Mouse (Mus musculus) layer of hippocampus, adult 9-11 months (tissue): ENCODE results near the gene Pptc7.
A peak's percentile ranks its signal among the peaks of the same experiment; 100 is the strongest.

Experiments
- DNase-seq: peaks from one replicate; pipeline ENCODE4 v3.0.0; 2022

Pptc7 gene

DNA sequence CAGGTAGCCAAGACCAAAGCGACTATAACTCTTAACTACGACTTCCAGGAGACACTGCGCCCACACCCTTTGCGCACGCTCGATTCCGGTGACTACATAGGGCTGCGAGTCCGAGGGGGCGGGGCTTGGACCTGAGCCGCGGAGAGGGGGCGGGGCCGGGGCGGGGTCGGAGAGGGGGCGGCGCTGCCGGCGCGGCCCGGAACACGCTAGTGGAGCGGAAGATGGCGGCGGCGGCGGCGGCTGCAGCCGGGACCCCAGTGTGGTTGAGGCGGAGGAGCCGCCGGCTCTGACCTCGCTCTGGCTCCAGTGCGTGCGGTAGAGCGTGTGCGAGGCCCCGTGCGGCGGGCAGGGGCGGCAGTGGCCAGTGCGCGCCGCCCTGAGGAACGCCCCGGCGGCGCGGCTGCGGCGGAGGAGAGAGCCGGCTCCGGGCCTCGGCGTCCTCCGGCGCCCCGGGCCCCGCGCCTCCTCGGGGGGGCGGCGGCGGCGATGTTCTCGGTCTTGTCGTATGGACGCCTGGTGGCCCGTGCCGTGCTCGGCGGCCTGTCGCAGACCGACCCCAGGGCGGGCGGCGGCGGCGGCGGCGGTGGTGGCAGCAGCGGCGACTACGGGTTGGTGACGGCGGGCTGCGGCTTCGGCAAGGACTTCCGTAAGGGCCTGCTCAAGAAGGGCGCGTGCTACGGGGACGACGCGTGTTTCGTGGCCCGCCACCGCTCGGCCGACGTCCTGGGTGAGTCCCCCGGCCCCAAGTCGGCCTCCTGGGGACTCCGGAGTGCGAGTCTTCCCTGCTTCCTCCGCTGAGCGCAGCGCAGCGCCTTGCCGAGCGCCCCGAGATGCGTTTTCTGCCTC is at the start of gene Pptc7:
TSS of gene Pptc7 (plus strand) at position 183 of the 846 bp plus-strand sequence.
- DNase-seq = peak; percentile 93

DNA sequence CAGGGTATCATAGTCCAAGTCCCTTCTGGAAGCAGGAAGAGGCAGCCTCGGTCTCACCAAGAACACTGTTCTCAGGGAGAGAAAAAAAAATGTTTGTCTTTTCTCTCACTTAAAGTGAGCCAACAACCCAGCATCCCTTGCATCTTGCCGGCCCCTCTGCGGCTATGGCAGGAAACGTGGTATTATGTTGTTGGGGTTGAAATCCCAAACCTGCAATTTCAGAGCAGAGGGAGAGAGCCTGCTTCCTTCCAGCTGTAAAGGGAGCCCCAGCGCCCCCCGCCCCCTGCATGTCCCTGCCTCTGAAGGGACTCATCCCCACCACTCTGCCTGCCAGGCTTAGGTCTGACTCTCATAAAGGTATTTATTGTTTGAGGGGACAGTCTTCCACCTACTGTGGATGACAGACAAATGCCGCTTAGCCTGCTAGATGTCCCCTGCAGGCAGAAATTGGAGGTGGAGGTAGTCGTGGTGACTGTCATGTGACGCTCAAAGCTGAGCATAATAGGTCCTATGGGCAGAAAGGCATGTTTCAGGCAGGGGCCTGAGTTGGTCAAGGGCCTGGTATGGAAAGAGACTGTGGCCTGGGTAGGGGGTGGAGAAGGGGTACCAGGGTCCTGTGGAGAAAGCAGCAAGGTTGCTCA is 48.8 kb upstream of the Pptc7 start:
- DNase-seq = no peak

DNA sequence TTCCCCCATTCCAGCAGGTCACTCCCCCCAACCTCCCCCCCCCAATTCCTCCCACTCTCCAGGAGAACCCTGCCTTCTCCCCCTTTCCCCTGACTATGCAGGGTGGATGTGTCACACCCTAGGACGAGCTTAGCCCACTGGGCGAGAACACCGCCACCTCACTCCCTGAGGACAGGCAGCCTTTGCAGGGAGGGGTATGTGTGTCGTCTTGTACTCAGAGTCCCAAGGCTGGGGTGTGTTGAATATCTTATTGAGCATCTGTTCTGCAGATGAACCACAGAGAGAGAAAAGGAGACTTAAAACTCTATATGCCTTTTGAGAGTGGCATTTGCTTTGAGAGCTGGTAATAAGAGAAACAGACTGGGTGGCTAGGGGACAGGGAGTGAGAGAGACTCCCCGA is 47.0 kb upstream of the Pptc7 start:
- DNase-seq = no peak

DNA sequence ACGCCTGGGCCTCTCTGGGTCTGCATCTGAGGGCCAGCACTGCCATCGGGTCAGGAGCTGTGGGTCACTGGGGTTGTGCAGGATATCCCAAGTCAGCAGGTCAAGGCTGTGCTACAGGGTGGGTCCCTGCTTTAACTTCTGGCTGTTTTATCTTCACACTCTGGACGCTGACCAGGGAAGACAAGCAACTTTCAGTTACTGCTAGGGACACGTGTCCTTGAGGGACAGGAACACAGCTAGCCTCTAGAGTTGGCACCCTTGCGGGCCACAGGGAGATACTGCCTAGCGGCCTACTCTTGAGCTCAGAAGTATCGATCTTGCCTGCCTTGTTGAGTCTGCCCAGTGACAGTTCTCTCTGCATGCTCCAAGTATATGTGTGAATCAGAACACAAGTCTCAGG is 44.5 kb upstream of the Pptc7 start:
- DNase-seq = no peak

DNA sequence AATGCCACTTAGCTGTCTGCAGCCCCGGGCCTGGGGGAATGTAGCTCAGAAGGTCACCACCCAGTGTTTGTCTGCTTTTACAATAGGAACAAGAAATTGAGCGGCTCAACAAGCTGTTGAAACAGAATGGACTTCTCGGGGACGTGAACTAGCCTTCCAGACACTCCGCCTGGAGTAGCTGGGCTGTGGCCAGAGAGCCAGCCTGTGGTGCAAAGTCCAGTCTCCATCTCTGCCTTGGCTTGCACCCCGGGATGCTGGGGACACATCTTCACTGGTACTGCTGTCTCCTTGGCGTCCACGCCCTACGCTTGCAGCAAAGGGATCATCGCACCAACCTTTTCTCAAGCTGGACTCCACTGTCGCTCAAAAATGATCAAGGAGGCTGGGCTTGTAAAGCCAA is 43.6 kb upstream of the Pptc7 start:
- no peak for DNase-seq

DNA sequence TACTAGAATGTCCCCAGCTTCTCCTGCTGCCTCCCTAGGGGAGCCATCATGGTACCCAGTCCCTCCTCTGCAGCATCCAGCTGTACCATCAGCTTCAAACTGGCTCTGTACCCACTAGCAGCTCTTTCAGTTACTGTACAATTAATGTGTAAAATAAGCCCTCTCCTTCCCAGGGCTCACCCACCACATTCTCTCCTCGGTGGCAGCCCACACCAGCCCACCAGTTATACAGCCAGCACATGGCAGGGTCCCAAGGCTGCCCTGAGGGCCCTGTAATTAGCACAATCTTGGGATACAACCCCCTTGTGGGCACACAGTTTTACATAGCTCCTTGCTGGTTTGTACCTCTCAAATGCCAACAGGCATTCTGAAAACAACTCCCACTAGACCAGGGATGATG is 43.2 kb upstream of the Pptc7 start:
- no peak for DNase-seq

DNA sequence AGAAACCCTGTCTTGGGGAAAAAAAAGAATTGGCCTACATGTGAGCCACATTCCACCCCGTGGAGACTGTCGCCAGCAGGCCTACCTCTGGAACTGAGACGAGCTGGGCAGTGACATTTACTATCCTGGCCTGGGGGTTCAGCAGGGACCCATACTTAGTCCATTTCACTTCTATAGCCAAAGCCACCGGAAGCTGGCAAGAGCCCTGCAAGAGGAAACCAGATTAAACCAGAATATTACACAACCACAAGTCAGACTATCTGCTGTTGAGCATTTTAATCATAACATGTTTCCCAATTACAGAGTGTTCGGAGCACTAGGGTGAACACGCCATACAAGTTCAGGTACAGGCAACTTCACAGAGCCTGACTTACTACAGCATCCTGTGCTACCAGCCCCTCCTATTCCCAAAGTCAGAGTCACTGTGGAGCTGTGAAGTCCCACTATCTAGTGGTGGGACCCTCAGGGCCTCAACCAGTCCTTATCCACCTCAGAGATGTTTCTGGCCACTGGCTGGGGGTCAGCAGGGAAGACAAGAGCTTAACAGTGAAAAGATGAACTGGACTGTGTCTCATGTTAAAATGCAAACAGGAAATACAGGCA is 41.5 kb upstream of the Pptc7 start:
- DNase-seq = no peak

DNA sequence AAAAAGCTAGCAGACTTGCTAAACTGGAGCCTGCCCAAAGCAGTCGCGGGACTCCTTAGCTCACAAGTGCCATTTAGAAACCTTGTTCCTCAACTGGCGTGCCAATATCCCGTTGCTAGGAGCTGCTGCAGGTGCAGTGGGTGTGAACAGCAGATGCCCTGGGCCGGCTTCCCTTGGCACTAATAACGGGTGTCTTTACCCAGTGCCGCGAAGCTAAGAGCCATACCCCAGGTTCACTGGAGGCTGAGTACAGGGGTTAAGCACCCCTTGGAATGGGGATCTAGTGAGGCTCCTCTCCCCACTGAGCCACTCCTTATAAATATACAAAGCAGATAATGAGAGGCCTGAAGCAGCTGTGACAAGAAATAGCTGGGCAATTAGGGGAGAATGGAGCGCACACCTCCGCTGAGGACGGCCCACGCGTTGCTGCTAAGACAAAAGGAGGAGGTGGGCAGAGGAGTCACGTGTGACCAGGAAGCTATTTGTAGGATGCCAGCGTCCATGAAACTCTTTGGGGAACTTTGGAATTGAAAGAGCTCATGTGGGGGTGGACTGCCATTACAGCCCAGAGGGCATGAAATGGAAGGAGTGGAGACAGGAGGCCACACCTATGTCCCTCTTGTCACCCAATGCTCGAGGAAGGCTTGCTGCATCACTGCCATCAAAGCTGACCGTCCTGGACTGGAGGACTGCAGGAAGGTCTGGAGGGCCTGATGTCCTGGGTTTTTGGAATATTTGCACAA is 40.2 kb upstream of the Pptc7 start:
- peak; percentile 59 for DNase-seq

DNA sequence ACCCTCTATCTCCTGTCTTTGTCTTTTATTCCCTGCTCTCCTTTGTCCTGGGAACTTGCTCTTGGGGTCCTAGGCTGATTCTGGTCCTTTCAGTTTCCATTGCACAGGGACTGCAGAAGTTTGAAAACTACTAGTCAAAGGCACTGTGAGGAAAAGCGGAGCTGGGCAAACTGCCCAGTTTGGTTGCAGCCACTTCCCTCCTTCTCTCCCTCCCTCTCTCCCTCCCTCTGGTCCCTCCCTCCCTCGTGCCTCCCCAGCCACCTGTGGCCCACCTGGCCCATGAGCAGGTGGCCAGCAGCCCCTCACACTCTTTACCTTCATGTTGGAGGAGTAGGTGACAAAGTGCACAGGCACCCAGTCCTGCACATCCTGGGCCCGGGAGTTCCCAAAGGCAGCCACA is 39.0 kb upstream of the Pptc7 start:
- no peak for DNase-seq

DNA sequence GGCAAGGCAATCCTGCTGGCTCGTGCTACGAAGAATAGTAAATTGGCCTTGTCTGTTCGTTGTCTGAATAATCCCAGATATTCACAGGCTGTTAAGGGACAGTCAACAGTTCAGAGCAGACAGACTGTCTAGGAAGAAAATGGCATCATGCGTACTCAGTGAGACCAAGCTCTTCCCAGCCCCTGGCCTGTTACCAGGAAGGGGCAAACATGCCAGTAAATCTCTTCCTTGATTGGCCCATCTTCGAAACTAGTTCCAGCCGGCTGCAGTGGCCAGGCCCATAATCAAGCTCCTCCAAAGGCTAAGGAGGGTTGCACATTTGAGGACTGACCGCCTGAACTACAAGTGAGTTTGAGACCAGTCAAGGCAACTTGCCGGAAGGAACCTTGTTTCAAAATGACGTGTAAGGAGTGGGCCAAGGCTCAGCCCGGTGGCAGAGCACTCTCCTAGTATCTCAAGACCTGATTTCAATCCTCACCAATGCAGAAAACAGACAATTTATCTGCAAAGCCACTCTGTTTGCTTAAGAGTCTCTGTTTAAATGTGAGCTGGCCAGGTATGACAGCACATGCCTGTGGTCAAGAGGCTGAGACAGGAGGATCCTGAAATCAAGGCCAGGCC is 37.5 kb upstream of the Pptc7 start:
- no peak for DNase-seq

DNA sequence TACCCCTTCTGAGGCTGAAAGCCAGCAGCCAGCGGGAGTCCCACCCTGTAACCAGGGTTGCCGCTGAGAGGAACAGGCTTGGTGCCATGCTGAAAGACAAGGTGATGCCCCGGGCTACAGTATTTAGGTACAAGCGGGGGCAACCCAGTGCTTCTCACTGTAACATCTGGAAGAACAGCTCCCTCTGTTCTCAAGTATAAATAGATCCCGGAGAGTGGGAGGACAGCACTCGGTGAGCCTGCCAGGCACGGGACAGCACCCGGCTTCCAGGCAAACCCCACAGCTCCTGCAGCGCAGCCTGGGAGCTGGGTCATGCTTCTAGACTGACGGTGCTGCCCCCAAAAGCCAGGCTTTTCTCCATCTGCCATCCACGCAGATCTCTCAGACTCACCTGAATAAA is 36.6 kb upstream of the Pptc7 start:
- DNase-seq = peak; percentile 67

DNA sequence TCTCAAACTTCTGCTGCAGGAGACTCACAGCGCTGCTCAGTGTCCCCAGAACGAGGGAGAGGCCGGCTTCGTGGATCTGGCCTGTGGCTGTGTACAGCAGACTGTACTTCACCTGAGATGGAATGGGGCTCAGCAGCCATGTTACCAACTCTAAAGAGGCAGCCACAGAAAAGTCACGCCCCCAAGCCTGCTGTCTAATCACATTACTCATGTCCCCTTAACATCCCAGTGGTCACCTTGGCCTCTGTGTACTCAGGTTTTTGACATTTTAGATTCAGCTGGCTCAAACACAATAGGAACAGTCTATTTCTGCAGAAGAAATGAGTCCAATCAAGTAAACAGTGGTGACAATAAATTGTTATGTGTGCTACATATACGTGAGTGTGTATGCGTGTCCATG is 36.2 kb upstream of the Pptc7 start:
- DNase-seq = no peak

DNA sequence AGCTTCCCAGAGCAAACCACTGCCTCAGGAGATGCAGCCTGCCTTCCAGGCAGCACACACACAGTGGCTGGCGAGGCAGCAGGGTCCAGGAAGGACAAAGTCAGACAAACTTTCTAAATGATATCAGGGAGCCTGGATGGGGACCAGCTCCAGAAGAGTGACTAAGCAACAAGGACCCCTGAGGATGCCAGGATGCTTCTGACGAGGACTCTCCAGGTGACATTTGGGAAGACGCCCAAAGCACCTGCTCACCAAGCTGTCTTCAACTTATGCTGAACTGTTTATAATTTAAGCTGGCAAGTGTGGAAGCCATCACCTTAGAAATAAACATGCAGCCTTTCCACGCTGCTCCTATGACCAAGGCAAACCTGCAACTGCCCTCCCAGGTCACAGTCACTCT is 34.9 kb upstream of the Pptc7 start:
- DNase-seq = no peak

DNA sequence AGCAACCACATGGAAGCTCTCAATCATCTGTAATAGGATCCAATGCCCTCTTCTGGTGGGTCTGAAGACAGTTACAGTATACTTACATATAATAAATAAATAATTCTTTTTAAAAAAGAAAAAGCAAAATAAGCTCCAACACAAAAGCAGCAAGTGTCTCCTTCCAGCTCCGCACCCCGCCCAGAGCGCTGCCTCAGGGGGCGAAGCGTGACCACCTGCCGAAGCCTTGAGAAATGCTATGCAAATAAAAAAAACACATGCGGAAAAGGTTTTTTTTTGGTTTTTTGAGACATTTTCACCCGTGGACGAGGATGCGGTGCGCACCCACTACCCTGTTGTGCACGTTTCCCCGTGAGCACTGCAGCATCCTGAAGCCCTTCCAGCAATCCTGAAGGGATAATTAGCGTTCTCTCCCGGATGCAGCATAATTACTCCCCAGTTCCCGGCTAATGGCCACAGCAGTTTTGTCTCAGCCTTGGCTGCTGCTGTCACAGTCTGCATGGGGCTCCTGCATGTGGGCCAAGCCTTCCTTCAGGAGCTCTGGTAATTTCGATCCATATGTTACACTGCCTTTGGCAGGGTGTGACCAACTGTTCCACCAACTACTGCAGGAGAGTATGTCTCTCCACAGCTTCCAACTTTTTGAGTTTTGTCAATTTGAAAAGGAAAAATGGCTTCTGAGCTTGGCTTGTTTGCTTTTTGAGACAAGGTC is 32.1 kb upstream of the Pptc7 start:
- peak; percentile 66 for DNase-seq

DNA sequence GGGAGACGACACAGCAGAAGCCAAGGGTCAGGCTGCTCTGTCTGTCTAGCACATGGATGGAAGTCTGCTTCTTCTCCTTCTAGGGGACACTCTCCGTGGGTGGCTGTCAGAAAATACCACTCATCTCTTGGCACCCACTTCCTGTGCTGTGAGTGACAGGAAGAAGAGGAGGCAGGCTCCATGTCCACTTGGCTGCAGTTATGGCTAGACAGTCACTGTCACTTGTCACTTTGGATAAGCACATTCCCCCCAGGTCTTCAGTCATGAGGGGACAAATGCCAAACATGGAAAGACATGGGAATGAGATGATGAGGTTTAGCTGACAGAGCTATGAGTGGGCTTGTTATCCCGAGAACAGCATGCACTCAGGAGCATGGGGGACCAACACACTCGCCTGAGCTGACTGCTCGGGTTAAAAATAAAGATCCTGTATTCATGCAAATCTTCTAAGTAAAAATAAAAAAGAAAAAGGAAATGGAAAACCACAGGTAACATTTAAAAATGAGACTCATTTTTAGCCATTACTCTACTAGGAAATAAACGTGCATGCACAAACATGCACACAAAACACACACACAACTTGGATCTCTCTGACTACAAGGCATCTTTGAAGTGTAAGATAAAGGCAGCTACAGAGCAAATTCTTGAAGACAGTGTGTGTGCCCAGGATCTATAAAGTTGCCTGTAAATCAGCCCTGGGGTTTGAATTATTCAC is 26.0 kb upstream of the Pptc7 start:
- DNase-seq = no peak

DNA sequence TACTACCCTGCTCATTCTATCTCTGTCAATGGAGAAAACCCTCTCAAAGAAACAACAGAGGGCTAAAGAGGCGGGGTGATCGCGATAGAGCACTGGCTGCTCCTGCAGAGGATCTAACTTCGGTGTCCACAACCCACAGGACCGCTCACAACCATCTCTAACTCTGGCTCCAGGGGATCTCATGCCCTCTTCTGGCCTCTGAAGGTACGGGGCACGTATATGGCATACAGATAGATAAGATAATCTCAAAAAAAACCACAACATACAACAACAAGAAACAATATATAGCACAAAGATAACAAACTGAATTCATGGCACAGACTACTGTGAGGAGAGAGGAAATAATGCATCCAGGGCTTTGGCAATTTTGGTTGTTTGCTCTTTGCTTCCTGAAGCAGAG is 22.1 kb upstream of the Pptc7 start:
- no peak for DNase-seq

DNA sequence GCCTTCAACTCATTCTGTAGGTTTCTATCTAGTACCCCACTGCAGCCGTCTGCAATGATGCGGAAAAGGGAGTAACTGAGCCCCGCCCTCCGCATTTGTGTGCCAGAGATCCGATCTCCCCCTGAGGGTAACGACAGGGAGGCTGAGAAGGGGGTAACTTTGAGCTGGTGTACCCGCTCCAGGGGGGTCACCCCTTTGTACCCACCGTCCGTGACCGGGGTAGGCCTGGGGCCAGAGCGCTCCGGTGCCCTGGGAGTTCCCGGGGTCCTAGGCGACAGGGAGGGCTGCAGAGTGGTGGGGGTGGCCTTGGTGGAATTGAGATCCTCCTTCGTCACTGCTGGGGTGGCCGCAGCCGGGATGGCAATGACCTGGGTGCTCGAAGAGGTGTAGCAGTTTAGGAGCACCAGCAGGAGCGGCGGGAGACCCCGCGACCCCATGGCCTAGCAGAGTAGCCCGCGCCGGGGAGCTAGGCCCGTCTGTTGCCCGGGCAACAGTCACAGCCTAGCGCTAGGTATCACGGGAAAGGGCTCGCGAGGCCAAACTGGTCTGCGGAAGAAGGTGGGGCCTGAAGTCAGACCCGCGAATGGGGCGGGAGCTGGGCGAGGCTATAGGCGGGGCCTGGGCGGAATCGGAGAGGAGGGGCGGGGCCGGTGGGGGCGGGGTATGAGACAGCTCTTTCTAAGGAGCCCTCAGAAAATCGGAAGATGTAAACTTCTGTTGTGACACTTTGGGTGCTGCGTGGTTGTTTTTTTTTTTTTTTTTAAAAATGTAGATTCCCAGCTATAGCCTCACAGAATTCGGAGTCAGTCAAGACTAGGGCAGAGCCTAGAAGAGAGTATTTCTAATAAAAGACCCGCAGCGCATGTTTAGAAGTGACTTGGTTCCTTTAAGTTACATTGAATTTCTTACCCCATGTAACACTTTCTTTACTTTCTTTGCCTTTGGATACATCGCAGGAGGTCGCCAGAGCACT is 19.9 kb upstream of the Pptc7 start, which contains the start of gene Tctn1:
TSS of gene Tctn1 (minus strand) at position 528 of the 973 bp plus-strand sequence.
- peak; percentile 90 for DNase-seq

DNA sequence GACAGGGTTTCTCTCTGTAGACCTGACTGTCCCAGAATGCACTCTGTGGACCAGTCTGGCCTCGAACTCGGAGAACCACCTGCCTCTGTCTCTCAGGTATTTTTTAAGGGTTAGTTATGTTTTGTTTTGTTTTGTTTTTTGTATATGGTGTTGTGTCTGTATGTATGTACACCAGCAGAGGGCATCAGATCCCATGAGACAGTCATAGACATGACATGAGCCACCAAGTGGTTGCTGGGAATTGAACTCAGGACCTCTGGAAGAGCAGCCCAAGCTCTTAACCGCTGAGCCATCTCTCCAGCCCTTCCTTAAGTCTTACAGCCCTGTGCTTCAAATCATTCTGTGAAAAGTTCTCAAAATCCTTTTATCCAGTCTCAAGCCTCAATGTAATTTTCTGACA is 19.0 kb upstream of the Pptc7 start:
- no peak for DNase-seq

DNA sequence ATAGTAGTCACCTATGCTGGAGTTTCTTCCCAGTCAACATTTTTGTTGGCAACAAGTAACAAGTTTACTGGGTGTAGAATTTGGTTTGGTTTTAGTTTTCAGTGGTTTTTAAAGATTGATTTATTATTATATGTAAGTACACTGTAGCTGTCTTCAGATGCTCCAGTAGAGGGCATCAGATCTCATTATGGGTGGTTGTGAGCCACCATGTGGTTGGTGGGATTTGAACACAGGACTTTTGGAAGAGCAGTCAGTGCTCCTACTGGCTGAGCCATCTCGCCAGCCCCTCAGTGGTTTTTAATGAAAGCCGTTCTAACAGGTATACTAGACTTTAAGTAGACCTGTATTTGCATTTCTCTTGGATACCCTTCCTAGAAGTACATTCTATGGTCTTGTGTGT is 18.2 kb upstream of the Pptc7 start:
- DNase-seq = no peak

DNA sequence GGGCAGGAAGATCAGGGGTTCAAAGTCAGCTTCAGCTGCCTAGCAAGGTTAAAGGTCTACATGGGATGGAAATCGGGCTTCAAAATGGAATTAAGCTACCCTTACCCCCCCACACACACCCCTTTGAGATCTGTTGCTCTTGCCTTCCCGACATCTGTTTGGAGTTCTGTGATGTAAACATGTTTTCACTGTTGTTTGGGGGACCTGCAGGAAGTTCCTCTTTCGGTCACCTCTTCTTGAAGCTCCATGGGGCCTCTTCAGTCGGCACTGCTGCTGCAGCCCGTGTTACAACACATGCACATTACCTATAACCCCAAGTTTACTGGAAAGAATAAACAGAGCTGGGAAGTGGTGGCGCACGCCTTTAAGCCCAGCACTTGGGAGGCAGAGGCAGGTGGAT is 17.0 kb upstream of the Pptc7 start:
- no peak for DNase-seq
